Mouse (Mus musculus) lung, embryonic 16.5 days (tissue): ENCODE measurements around the gene Proz. TPM values are rescaled to one million over a fixed set of nuclear protein-coding genes. Genes with fewer than 3 reads are reported as not detected.
"Not testable (repeated sequence)": the region's sequence is repeated elsewhere in the genome, so short reads cannot be mapped to it uniquely, and the experiment has no call there.

Experiments
- ATAC-seq: fragments of 200-750 bp; cut with Nextera tagmentation; 2 replicates; pipeline ENCODE4 v1.8.0; 2017; ENCODE audit warnings: low read depth, mild to moderate bottlenecking, moderate library complexity
- H3K27ac ChIP-seq: fragments of 300-500 bp; sonication (generic); 2 replicates; pipeline ENCODE4 v1.5.1; 2014; ENCODE audit warnings: mild to moderate bottlenecking, control low read depth, low read length
- H3K27me3 ChIP-seq: fragments of 300-500 bp; sonication (generic); 2 replicates; pipeline ENCODE4 v1.6.1; 2014; ENCODE audit warnings: low read depth, low read length, mixed read lengths; ENCODE audit not compliant: control insufficient read depth, insufficient read depth
- H3K36me3 ChIP-seq: fragments of 300-500 bp; sonication (generic); 2 replicates; pipeline ENCODE4 v1.6.1; 2014; ENCODE audit warnings: low read length; ENCODE audit not compliant: control insufficient read depth, insufficient read depth
- H3K4me1 ChIP-seq: fragments of 300-500 bp; sonication (generic); replicated peaks from 2 replicates; pipeline ENCODE4 v1.6.1; 2014; ENCODE audit warnings: low read length, mixed read lengths; ENCODE audit not compliant: control insufficient read depth, insufficient read depth
- H3K4me2 ChIP-seq: fragments of 300-500 bp; sonication (generic); 2 replicates; pipeline ENCODE4 v1.6.1; 2014; ENCODE audit warnings: low read depth, low read length, control low read depth
- H3K4me3 ChIP-seq: fragments of 300-500 bp; sonication (generic); 2 replicates; pipeline ENCODE4 v1.5.1; 2014; ENCODE audit warnings: mild to moderate bottlenecking, low read length, control low read depth
- H3K9ac ChIP-seq: fragments of 300-500 bp; sonication (generic); 2 replicates; pipeline ENCODE4 v1.6.1; 2014; ENCODE audit warnings: low read length, control low read depth
- H3K9me3 ChIP-seq: fragments of 300-500 bp; sonication (generic); 2 replicates; pipeline ENCODE4 v1.6.1; 2016; ENCODE audit warnings: low read length; ENCODE audit not compliant: control insufficient read depth
- WGBS: fragments of 180-500 bp; shearing (Covaris S2); extraction: QIAGEN DNeasy Blood & Tissue Kit; methylation state at CpG from one replicate; pipeline ENCODE4 v1.1.7; 2014; 5-methylcytosine and 5-hydroxymethylcytosine counted together
- polyA plus RNA-seq: library from polyadenylated mRNA; unstranded; fragments of >200 nt; fragmentation: Nextera tagmentation; extraction: Ambion mirVana; gene quantifications from 2 replicates; pipeline ENCODE4 v1.2.1, GENCODE M21; 2015

Gene Proz
- polyA plus RNA-seq, 1 experiment from 2014 or later: 0.33 TPM

DNA sequence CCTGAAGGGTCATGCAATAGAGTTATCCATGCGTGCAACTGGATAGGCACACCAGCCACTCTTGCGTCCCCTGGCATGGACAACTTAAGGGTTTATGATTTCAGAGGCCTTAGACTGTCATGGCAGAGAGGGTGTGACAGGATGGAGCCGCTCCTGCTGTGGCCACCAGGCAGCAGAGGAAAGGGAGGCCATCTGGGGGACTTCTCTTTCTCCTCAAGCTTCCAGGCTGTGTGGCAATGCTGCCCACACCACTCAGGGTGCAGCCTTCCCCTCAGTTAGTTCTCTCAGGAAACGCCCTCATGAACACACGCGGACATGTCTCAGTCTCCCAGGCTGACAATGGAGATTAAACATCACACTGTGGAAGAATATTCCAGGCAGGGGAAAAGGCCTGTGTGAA is 21.7 kb upstream of the Proz start:
- no peak for ATAC-seq
- H3K4me3 ChIP-seq: no peak overlapping the region
- H3K4me2 ChIP-seq: no peak overlapping the region
- H3K27ac ChIP-seq: no peak overlapping the region
- no peaks in the 10 kb centered on the region for H3K4me1 ChIP-seq
- 65% methylated on average over 6 of the region's 6 CpGs for whole genome bisulfite sequencing
- no peaks in the 10 kb centered on the region for H3K36me3 ChIP-seq
- H3K27me3 ChIP-seq: no peaks in the 10 kb centered on the region
- H3K9ac ChIP-seq: no peak overlapping the region
- no peaks in the 10 kb centered on the region for H3K9me3 ChIP-seq

DNA sequence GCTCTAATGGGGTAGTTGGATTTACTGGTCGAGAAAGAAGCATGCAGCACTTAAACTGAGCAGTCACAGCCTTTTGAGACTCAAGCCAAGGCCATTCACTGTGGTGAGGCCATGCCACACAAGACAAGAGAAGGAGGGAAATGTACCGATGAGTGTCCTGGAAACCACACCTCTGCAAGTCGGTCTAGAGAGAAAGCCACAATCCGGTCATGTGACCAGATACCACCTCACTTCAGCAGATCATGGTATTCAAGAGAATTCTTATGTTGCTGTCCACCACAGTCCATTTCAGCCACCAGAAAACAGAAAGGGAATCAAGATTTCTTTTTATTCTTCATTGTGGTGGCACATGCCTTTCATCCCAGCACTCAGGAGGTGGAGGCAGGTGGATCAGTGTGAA is 19.3 kb upstream of the Proz start:
- no peak for ATAC-seq
- H3K4me3 ChIP-seq: no peak overlapping the region

DNA sequence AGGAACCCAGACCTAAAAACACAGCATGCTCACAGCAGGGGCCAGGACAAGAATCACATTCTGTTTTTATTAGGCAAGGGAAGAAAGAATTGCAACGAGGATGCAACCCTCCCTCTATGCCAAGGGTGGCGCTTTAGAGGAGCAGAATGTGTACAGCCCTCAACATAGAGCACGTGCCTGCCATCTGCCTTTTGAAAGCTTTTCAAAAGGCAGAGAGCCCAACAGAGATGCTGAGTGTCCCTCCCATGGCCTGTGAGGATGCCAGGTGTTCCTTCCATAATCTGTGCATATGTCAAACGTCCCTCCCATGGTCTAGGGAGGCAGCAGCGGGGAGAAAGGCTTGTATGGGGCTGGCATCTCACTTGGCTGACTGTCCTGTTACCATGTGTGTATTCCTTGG is 13.1 kb upstream of the Proz start:
- H3K4me1 ChIP-seq: no peaks in the 10 kb centered on the region
- no peaks in the 10 kb centered on the region for H3K27me3 ChIP-seq
- no peak overlapping the region for H3K9ac ChIP-seq
- 57% methylated on average over 5 of the region's 5 CpGs for WGBS
- ATAC-seq: no peak
- H3K4me3 ChIP-seq: no peak overlapping the region
- no peak overlapping the region for H3K27ac ChIP-seq
- no peaks in the 10 kb centered on the region for H3K36me3 ChIP-seq
- no peaks in the 10 kb centered on the region for H3K9me3 ChIP-seq
- H3K4me2 ChIP-seq: no peak overlapping the region

More for the DNA sequence above, 19.3 kb upstream of the Proz start:
- no peak overlapping the region for H3K27ac ChIP-seq
- H3K9me3 ChIP-seq: no peaks in the 10 kb centered on the region
- H3K27me3 ChIP-seq: no peaks in the 10 kb centered on the region
- WGBS: 78% methylated on average over 4 of the region's 4 CpGs
- no peak overlapping the region for H3K4me2 ChIP-seq
- H3K9ac ChIP-seq: no peak overlapping the region
- no peaks in the 10 kb centered on the region for H3K4me1 ChIP-seq
- H3K36me3 ChIP-seq: no peaks in the 10 kb centered on the region

GRCm38 (mm10) chr8:13050550-13050949 is 10.2 kb upstream of the Proz start:
- H3K4me3 ChIP-seq: no peak overlapping the region
- no peaks in the 10 kb centered on the region for H3K9me3 ChIP-seq
- ATAC-seq: no peak
- no peak overlapping the region for H3K27ac ChIP-seq
- H3K9ac ChIP-seq: no peak overlapping the region
- H3K4me2 ChIP-seq: no peak overlapping the region
- H3K36me3 ChIP-seq: no peaks in the 10 kb centered on the region
- no peaks in the 10 kb centered on the region for H3K27me3 ChIP-seq
- WGBS: 79% methylated on average over 10 of the region's 10 CpGs
- no peaks in the 10 kb centered on the region for H3K4me1 ChIP-seq

DNA sequence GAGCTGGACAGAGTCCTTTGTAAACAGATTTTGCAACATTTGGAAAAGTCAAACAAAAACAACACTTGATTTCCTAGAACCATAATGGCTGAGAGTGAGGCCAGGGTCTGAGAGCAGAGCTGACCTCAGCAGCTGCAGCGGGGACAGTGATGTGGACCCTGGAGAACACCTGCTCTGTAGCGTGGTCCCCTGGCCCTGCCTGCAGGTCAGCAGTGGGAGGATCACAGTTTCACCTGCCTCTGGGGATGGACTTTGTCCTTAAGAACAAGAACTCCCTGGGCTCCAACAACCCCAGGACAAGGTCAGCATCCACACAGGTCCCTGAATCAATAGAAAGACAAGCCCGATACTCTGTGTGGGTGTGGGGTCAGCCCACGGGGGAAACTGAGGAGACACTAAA is 3.4 kb upstream of the Proz start:
- no peak overlapping the region for H3K4me3 ChIP-seq
- ATAC-seq: no peak
- H3K4me1 ChIP-seq: no peaks in the 10 kb centered on the region
- H3K36me3 ChIP-seq: no peaks in the 10 kb centered on the region
- no peaks in the 10 kb centered on the region for H3K27me3 ChIP-seq
- H3K4me2 ChIP-seq: no peak overlapping the region
- H3K9me3 ChIP-seq: no peaks in the 10 kb centered on the region
- WGBS: 75% methylated on average over 4 of the region's 4 CpGs
- no peak overlapping the region for H3K27ac ChIP-seq
- no peak overlapping the region for H3K9ac ChIP-seq

GRCm38 (mm10) chr8:13063112-13063511 is 2.4 kb downstream of the Proz start:
- Histone ChIP-seq H3K9ac (no peak overlapping the region), H3K27me3 (no peaks in the 10 kb centered on the region), H3K9me3 (no peaks in the 10 kb centered on the region), H3K36me3 (no peaks in the 10 kb centered on the region), H3K27ac (no peak overlapping the region), H3K4me3 (no peak overlapping the region), H3K4me1 (0 out of 2 replicates have a peak, but pooled peaks cover 2% of the 10 kb centered on the region), H3K4me2 (peak overlapping the region; percentile 34; the same call in 1 of the 2 replicates)
- 43% methylated on average over 16 of the region's 16 CpGs for WGBS
- ATAC-seq: peak; percentile 34; the same call in 1 of the 2 replicates

GRCm38 (mm10) chr8:13073255-13073654 is 12.5 kb downstream of the Proz start:
- WGBS: 67% methylated on average over 11 of the region's 11 CpGs
- H3K4me1 ChIP-seq: no peaks in the 10 kb centered on the region
- no peak for ATAC-seq
- no peaks in the 10 kb centered on the region for H3K9me3 ChIP-seq
- no peak overlapping the region for H3K4me3 ChIP-seq
- H3K9ac ChIP-seq: no peak overlapping the region
- H3K27ac ChIP-seq: no peak overlapping the region
- peaks cover 23% of the 10 kb centered on the region for H3K36me3 ChIP-seq
- H3K4me2 ChIP-seq: no peak overlapping the region
- no peaks in the 10 kb centered on the region for H3K27me3 ChIP-seq

DNA sequence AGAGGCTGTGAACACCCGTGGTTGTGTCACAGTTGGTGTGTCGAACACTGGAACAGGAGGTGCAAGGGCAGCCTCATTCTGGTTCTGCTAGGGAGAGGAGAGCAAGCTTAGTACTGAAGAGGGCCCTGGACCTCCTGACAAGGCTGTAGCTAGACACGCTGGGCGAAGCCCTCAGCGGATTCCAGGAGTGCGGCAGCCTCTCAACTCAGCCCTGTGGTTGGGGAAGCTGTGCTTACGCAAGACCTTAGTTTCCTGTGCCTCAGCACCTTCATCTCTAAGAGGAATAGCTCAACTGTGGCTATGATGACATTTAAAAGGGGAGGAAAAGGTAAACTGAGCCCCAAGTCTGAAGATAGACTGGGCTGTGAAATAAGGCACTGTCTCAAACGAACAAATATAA is 14.3 kb downstream of the Proz start:
- H3K36me3 ChIP-seq: peaks cover 34% of the 10 kb centered on the region
- no peak overlapping the region for H3K9ac ChIP-seq
- WGBS: 84% methylated on average over 8 of the region's 8 CpGs
- no peak overlapping the region for H3K27ac ChIP-seq
- no peaks in the 10 kb centered on the region for H3K9me3 ChIP-seq
- H3K27me3 ChIP-seq: no peaks in the 10 kb centered on the region
- H3K4me2 ChIP-seq: no peak overlapping the region
- ATAC-seq: no peak
- H3K4me3 ChIP-seq: no peak overlapping the region
- no peaks in the 10 kb centered on the region for H3K4me1 ChIP-seq

- not testable (repeated sequence) for H3K9me3 ChIP-seq, H3K27me3 ChIP-seq, H3K4me3 ChIP-seq, H3K9ac ChIP-seq, H3K4me2 ChIP-seq, H3K4me1 ChIP-seq, H3K27ac ChIP-seq, ATAC-seq
- 90% methylated on average over 1 of the region's 1 CpGs for WGBS
- H3K36me3 ChIP-seq: peaks cover 34% of the 10 kb centered on the region
These were observed 14.9 kb downstream of the Proz start for GRCm38 (mm10) chr8:13075579-13075978.

DNA sequence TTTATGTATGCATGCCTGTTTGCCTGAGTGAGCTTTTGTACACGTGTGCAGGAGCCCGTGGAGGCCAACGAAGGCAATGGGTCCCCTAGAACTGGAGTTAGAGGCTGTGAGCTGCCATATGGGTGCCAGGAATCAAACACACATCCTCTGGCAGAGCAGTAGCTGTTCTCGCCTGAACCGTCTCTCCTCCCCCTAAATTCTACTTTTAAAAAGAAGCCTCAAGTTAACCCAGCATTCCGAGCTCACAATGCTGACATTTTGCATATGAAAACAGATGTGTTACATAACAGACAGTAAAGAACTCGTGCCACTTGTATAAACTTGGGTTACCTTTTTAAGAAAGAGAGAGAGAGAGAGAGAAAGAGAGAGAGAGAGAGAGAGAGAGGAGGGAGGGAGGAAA is 16.8 kb downstream of the Proz start:
- Histone ChIP-seq H3K27me3 (no peaks in the 10 kb centered on the region), H3K4me2 (no peak overlapping the region), H3K9ac (no peak overlapping the region), H3K9me3 (no peaks in the 10 kb centered on the region), H3K36me3 (peaks cover 43% of the 10 kb centered on the region), H3K4me3 (no peak overlapping the region), H3K4me1 (no peaks in the 10 kb centered on the region), H3K27ac (no peak overlapping the region)
- WGBS: 81% methylated on average over 7 of the region's 7 CpGs
- no peak for ATAC-seq
